Mouse (Mus musculus) layer of hippocampus, postnatal 36 days (tissue): ENCODE data around the gene Rspo3. TPM values are rescaled to one million over a fixed set of nuclear protein-coding genes. Genes with fewer than 3 reads are reported as not detected.
A peak's percentile ranks its signal among the peaks of the same experiment; 100 is the strongest.

Experiments
- DNase-seq, 2 experiments: peaks; one replicate each; pipeline ENCODE4 v3.0.0; 2022
- total RNA-seq, 2 experiments: library from RNA; stranded (reverse); gene quantifications; 2 replicates each; pipeline ENCODE4 v1.2.3; 2021

Gene Rspo3
- total RNA-seq, 2 experiments from 2014 or later = 11.1 to 11.4 TPM

DNA sequence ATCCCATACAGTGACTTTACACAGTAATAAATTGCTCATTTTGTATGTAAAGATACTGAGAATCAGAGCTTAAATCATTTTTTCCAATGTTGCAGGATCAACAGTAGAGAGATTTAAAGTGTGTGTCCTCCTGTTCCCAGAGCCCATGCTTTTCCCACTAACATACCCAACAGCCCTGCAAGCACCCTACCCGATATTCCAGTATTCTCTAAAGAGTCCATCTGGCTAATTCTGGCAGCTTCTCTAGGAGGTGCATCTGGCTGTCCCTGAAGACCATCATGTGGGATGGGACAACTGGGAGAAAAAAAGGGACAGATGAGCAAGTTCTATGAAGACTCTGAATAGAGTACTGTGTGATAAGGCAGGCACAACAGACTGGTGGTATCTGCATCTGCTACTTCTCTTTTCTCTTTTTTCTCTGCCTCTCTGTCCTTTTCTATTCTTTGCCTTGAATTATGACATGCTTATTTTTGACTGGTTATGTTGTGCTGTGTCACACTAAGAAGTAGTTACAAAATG is 102.7 kb downstream of the Rspo3 start:
- DNase-seq = peak; percentile 4 to 14

DNA sequence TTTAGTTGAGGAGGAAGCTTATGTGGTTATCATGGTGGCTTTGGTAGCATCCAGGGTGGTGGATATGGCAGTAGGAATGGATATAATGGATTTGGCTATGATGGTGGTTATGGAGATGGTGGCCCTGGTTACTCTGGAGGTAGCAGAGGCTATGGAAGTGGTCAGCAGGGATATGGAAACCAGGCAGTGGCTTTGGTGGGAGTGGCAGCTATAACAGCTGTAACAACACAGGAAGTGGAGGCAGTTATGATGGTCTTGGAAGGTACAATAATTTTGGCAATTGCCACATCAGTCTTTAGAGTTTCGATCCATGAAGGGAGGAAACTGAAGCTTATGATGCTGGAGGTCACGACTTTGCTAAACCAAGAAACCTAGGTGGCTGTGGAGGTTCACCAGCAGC is 109.0 kb downstream of the Rspo3 start:
- no peak for DNase-seq

DNA sequence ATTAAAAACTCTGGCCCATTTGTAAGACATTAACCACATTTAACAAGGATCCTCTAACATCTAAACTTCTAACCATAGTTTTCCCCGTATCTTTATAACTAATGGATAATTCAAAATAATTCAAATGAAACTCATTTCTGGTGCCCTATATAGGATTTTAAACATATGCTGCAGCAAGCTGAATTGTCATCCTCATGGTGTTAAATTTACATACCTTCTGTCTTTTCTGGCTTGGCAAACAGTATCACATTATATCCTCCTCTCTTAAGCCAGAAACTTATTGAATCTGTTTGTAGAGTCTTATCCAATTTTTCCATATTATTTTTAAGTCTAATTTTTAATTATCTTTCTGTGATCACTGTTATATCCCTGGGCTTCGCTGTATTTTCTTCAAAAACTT is 111.1 kb downstream of the Rspo3 start:
- DNase-seq = no peak

DNA sequence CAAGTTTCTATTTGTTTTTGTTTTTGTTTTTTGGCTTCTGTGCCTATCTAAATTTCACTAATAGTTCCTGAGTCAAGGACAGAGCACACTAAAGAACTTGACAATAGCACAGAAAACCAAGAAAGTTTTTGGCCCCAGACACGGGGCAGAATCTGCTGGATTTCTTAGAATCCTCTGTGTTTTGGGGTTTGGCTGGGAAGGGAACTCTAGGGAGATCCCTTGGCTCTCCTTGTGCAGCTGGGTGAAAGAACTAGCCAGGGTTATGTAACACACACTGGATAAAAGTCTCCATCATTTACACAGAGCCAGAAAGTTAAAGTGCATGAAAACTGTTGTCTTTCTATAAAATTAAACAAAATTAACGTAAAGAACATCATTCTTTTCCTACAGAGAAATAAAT is 121.3 kb downstream of the Rspo3 start:
- no peak for DNase-seq

DNA sequence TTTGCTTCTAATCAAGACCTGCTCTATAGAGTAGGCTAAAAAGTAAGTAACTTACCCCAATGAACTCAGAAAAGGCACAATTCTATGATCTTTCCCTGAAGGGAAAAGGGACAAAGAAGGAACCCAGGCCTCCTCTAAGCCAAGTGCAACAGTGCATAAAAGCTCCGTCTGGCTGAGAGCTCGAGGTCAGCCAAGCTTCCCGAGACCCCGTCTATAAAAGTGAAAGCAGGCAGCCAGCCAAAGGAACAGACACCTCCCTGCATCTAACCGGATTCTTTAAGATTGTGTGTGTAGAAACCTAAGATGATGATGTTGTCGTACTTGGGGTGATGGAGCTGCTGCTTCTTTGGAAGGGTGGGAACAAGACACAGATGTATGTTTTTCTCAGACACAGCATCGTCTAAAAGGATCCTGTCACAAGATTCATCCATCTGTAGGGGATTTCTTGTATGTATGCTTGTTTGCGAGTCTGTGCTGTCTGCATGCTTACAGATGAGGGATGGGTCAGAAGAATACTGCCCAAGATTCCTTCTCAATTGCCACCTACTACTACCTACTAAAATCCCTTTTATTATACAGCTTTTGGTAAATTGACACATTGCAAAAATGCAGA is 132.9 kb downstream of the Rspo3 start:
- DNase-seq = no peak

Other genes starting within 250 kb of the Rspo3 start
- 10 to 100 TPM; 34.6 to 43.4 TPM for gene Echdc1, start 222.7 kb downstream of the Rspo3 start, total RNA-seq
- gene Rnf146, start 173.4 kb downstream of the Rspo3 start, total RNA-seq = 100 to 1,000 TPM; 104 to 107 TPM